Mouse (Mus musculus) gastrocnemius, adult 2 months (tissue): ENCODE results near the gene Sox21. TPM values are rescaled to one million over a fixed set of nuclear protein-coding genes. Genes with fewer than 3 reads are reported as not detected.

Experiments used
- DNase-seq: peaks from one replicate; pipeline ENCODE4 v3.0.0; 2022
- H3K27ac ChIP-seq: fragments of 200-600 bp; 2 replicates; pipeline ENCODE4 v1.8.1; 2022; ENCODE audit warnings: mild to moderate bottlenecking
- H3K4me3 ChIP-seq: fragments of 200-600 bp; 2 replicates; pipeline ENCODE4 v1.8.1; 2022; ENCODE audit warnings: mild to moderate bottlenecking, moderate library complexity
- CTCF ChIP-seq: fragments of 200-600 bp; IDR thresholded peaks from 2 replicates; pipeline ENCODE4 v1.8.1; 2022; ENCODE audit warnings: antibody characterized with exemption, mild to moderate bottlenecking, moderate library complexity
- intact Hi-C: fragments of 180-260 bp; cut with DNase I; formaldehyde crosslinking; loops from one replicate; pipeline ENCODE4 v1.15.1; 2025
- total RNA-seq, 2 experiments: library from RNA; stranded (reverse); gene quantifications; 2 replicates each; pipeline ENCODE4 v1.2.3; 2021

The Sox21 gene
- total RNA-seq, 2 experiments from 2014 or later, result not detected

GRCm38 (mm10) chr14:118235973-118236885, 601 bp downstream of the Sox21 start:
- DNase-seq, result peak; percentile 38
- TF ChIP-seq CTCF, result no peak
- H3K27ac ChIP-seq, result no peak overlapping the region
- peak overlapping the region; percentile 73 for H3K4me3 ChIP-seq
- intact Hi-C loops, result no loop called here

DNA sequence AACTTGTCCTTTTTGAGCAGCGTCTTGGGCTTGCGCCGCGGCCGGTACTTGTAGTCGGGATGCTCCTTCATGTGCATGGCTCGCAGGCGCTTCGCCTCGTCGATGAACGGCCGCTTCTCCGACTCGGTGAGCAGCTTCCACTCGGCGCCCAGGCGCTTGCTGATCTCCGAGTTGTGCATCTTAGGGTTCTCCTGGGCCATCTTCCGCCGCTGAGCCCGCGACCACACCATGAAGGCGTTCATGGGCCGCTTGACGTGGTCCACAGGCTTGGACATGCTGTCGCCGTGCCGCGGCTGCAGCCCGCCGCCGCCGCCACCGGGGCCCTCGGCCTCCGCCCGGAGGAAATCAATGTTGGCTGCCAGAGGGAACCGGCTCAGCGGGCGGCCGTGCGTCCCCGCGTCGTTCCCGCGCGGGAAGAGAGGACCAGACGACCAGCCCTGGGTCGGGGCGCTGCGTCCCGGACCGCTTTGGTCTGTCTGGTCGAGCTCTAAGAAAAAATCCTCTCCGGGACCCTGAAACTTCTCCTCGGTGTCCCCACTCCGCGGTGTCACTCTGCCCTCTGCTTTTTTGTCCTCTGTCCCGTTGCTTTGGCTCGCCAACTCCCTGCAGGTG, 1.4 kb downstream of the Sox21 start:
- intact Hi-C loops, result no loop called here
- DNase-seq, result no peak
- TF ChIP-seq CTCF, result no peak
- H3K4me3 ChIP-seq, result peak overlapping the region; percentile 73
- H3K27ac ChIP-seq, result no peak overlapping the region

DNA sequence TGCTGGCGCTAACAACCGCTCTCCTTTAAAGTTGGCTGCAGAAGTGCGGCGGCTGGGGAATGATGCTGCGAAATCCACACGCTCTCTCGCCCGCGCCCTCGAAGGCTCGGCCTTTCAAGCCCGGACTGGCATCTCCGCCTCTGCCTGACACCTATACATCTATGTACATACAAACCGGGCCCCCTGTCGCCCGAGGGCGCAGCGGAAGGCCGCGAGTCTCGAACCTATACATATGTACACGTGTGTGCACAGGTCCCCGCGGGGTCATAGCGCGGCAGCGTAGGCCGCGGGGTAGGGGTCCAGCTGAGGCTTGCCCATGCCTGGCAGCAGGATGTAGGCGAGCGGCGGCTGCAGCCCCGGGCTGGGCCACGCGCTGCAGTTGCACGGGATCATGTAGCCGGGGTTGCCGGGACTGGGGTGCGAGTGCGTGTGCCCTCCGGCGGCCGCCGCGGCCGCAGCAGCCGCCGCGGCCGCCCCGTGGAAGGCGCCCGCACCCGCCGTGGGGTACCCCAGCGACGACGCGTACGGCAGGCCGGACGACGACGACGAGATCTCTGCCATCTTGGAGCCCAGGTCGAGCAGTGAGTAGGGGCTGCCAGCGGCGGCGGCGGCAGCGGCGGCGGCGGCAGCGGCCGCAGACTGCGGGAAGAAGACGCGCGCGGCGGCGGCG, 2.2 kb downstream of the Sox21 start:
- intact Hi-C loops, result no loop called here

GRCm38 (mm10) chr14:118233786-118234540, 2.9 kb downstream of the Sox21 start:
- Histone ChIP-seq H3K4me3 (no peak overlapping the region; the same call in 1 of the 2 replicates), H3K27ac (no peak overlapping the region)
- intact Hi-C loops, result no loop called here
- TF ChIP-seq CTCF, result no peak
- DNase-seq, result no peak

More for the DNA sequence above, 2.2 kb downstream of the Sox21 start:
- no peak for TF ChIP-seq CTCF
- H3K4me3 ChIP-seq, result peak overlapping the region; percentile 73
- H3K27ac ChIP-seq, result no peak overlapping the region
- peak; percentile 23 for DNase-seq

GRCm38 (mm10) chr14:118232381-118232970, 4.4 kb downstream of the Sox21 start:
- H3K4me3 ChIP-seq, result no peak overlapping the region
- no peak for TF ChIP-seq CTCF
- no peak overlapping the region for H3K27ac ChIP-seq
- intact Hi-C loops, result no loop called here
- DNase-seq, result no peak

GRCm38 (mm10) chr14:118226471-118227155, 10.2 kb downstream of the Sox21 start:
- no peak overlapping the region for H3K4me3 ChIP-seq
- intact Hi-C loops, result no loop called here
- no peak overlapping the region for H3K27ac ChIP-seq
- DNase-seq, result no peak
- TF ChIP-seq CTCF, result no peak

DNA sequence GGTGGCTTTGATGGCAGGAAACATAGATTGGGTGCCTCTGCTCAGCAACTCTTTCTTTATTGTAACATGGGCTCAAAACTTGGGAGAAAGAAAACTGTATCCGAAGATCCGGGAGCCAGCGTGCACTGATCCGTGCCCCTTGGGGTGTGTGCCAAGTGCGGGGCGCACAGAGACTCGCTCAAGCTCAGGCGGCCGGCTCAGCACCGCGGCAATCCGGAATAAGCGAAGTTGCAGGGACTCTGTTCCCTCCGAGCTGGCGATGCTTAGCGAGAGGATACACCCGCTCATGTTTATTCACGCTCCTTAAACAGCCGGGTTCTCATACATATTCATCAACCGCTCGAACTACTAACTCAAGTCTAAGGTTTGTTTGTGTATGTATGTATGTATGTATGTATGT, 10.9 kb downstream of the Sox21 start:
- DNase-seq, result no peak
- intact Hi-C loops, result no loop called here
- peak overlapping the region; percentile 39 for H3K4me3 ChIP-seq
- no peak for TF ChIP-seq CTCF
- no peak overlapping the region for H3K27ac ChIP-seq

GRCm38 (mm10) chr14:118225061-118225743, 11.6 kb downstream of the Sox21 start:
- no peak for DNase-seq
- Histone ChIP-seq H3K4me3 (no peak overlapping the region), H3K27ac (no peak overlapping the region)
- intact Hi-C loops, result no loop called here
- TF ChIP-seq CTCF, result no peak

- H3K27ac ChIP-seq, result no peak overlapping the region
- no peak for DNase-seq
- H3K4me3 ChIP-seq, result no peak overlapping the region
- peak; percentile 33; the same call in 1 of the 2 replicates for TF ChIP-seq CTCF
- intact Hi-C loops, result no loop called here
Observed at GRCm38 (mm10) chr14:118220885-118221284, 15.9 kb downstream of the Sox21 start.

- intact Hi-C loops, result no loop called here
- no peak for DNase-seq
Observed at GRCm38 (mm10) chr14:118216826-118217225, 20.0 kb downstream of the Sox21 start.

More at GRCm38 (mm10) chr14:118216826-118217225, 20.0 kb downstream of the Sox21 start:
- no peak overlapping the region for H3K4me3 ChIP-seq
- no peak overlapping the region for H3K27ac ChIP-seq
- no peak for TF ChIP-seq CTCF
